Mouse (Mus musculus) lung, embryonic 14.5 days (tissue): Measurements from ENCODE around the gene Plet1. TPM values are rescaled to one million over a fixed set of nuclear protein-coding genes. Genes with fewer than 3 reads are reported as not detected.

ENCODE experiments used
- ATAC-seq: fragments of 200-750 bp; cut with Nextera tagmentation; 2 replicates; pipeline ENCODE4 v1.8.0; 2017; ENCODE audit warnings: mild to moderate bottlenecking, moderate TSS enrichment, moderate library complexity; ENCODE audit not compliant: insufficient read depth
- DNase-seq: peaks from one replicate; pipeline ENCODE4 v3.0.0-alpha.2; 2015
- H3K27ac ChIP-seq: fragments of 300-500 bp; sonication (generic); 2 replicates; pipeline ENCODE4 v1.5.1; 2014; ENCODE audit warnings: low read depth, mild to moderate bottlenecking, moderate library complexity
- H3K27me3 ChIP-seq: fragments of 300-500 bp; sonication (generic); 2 replicates; pipeline ENCODE4 v1.6.1; 2014; ENCODE audit warnings: low read length, control low read depth; ENCODE audit not compliant: insufficient read depth
- H3K36me3 ChIP-seq: fragments of 300-500 bp; sonication (generic); 2 replicates; pipeline ENCODE4 v1.6.1; 2014; ENCODE audit warnings: control low read depth; ENCODE audit not compliant: insufficient read depth
- H3K4me1 ChIP-seq: fragments of 300-500 bp; sonication (generic); 2 replicates; pipeline ENCODE4 v1.6.1; 2014; ENCODE audit warnings: antibody characterized with exemption, control low read depth; ENCODE audit not compliant: insufficient read depth
- H3K4me2 ChIP-seq: fragments of 300-500 bp; sonication (generic); 2 replicates; pipeline ENCODE4 v1.6.1; 2014; ENCODE audit warnings: mild to moderate bottlenecking
- H3K4me3 ChIP-seq: fragments of 300-500 bp; sonication (generic); 2 replicates; pipeline ENCODE4 v1.5.1; 2014; ENCODE audit warnings: low read depth, low read length
- H3K9ac ChIP-seq: fragments of 300-500 bp; sonication (generic); 2 replicates; pipeline ENCODE4 v1.6.1; 2014
- H3K9me3 ChIP-seq: fragments of 300-500 bp; sonication (generic); 2 replicates; pipeline ENCODE4 v1.6.1; 2016; ENCODE audit warnings: low read depth, low read length, control low read depth
- CTCF ChIP-seq: IDR thresholded peaks from 2 replicates; pipeline ENCODE4 v1.5.1; 2016; ENCODE audit warnings: antibody characterized with exemption, low read depth
- WGBS: fragments of 180-500 bp; shearing (Covaris S2); extraction: QIAGEN DNeasy Blood & Tissue Kit; methylation state at CpG from one replicate; pipeline ENCODE4 v1.1.7; 2014; 5-methylcytosine and 5-hydroxymethylcytosine counted together
- polyA plus RNA-seq: library from polyadenylated mRNA; unstranded; fragments of >200 nt; fragmentation: Nextera tagmentation; extraction: Ambion mirVana; gene quantifications from 2 replicates; pipeline ENCODE4 v1.2.1, GENCODE M21; 2014

Gene Plet1
- polyA plus RNA-seq, 1 experiment from 2014 or later: 0.11 TPM

- Histone ChIP-seq H3K4me2 (no peak overlapping the region), H3K9ac (no peak overlapping the region), H3K27me3 (no peaks in the 10 kb centered on the region), H3K36me3 (peaks cover 4% of the 10 kb centered on the region; the same call in 1 of the 2 replicates), H3K4me3 (no peak overlapping the region), H3K9me3 (no peaks in the 10 kb centered on the region), H3K4me1 (no peaks in the 10 kb centered on the region), H3K27ac (no peak overlapping the region)
- WGBS: 42% methylated on average over 2 of the region's 2 CpGs
- TF ChIP-seq CTCF: 0 out of 2 replicates have a peak, but pooled peaks have one; percentile 18
- ATAC-seq: no peak
- DNase-seq: no peak
Measured at GRCm38 (mm10) chr9:50521562-50521961, 27.2 kb downstream of the Plet1 start.

GRCm38 (mm10) chr9:50522574-50522973 is 28.2 kb downstream of the Plet1 start:
- ATAC-seq (no peak), DNase-seq (no peak)
- no peaks in the 10 kb centered on the region for H3K27me3 ChIP-seq
- H3K4me2 ChIP-seq: no peak overlapping the region
- H3K9me3 ChIP-seq: no peaks in the 10 kb centered on the region
- no peak overlapping the region for H3K4me3 ChIP-seq
- no peak for TF ChIP-seq CTCF
- H3K4me1 ChIP-seq: no peaks in the 10 kb centered on the region
- no peak overlapping the region for H3K9ac ChIP-seq
- no peak overlapping the region for H3K27ac ChIP-seq
- H3K36me3 ChIP-seq: peaks cover 4% of the 10 kb centered on the region; the same call in 1 of the 2 replicates
- 64% methylated on average over 5 of the region's 5 CpGs for WGBS

DNA sequence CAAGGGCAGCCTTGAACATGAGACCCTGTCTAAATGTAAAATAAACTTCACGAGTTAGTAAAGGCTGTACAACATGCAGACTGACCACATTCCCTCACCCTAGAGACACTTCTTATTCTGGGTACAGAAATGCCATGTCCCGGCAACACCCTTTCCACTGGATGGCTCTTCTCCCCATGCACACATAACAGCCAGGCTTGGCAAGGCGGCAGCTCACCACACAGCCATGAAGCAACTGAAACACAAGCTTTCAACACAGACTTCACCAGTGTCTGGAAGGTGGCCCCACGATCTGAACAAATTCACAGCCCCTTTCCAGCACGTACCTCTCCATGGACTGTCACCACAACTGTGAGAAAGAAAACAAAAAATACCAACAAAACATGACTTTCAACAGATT is 30.6 kb downstream of the Plet1 start:
- no peak for TF ChIP-seq CTCF
- no peak for DNase-seq
- no peaks in the 10 kb centered on the region for H3K4me1 ChIP-seq
- 84% methylated on average over 5 of the region's 5 CpGs for WGBS
- no peak overlapping the region for H3K4me2 ChIP-seq
- H3K27me3 ChIP-seq: no peaks in the 10 kb centered on the region
- H3K9ac ChIP-seq: no peak overlapping the region
- no peak for ATAC-seq
- H3K27ac ChIP-seq: no peak overlapping the region
- peaks cover 4% of the 10 kb centered on the region; the same call in 1 of the 2 replicates for H3K36me3 ChIP-seq
- H3K9me3 ChIP-seq: no peaks in the 10 kb centered on the region
- H3K4me3 ChIP-seq: no peak overlapping the region

GRCm38 (mm10) chr9:50525585-50525984 is 31.3 kb downstream of the Plet1 start:
- H3K27ac ChIP-seq: no peak overlapping the region
- no peak for TF ChIP-seq CTCF
- no peak overlapping the region for H3K4me3 ChIP-seq
- peaks cover 4% of the 10 kb centered on the region; the same call in 1 of the 2 replicates for H3K36me3 ChIP-seq
- no peaks in the 10 kb centered on the region for H3K9me3 ChIP-seq
- H3K9ac ChIP-seq: no peak overlapping the region
- H3K4me1 ChIP-seq: no peaks in the 10 kb centered on the region
- H3K27me3 ChIP-seq: no peaks in the 10 kb centered on the region
- WGBS: 74% methylated on average over 5 of the region's 5 CpGs
- DNase-seq: no peak
- no peak overlapping the region for H3K4me2 ChIP-seq
- no peak for ATAC-seq

- no peaks in the 10 kb centered on the region for H3K9me3 ChIP-seq
- no peaks in the 10 kb centered on the region for H3K36me3 ChIP-seq
- TF ChIP-seq CTCF: no peak
- DNase-seq: no peak
- no peaks in the 10 kb centered on the region for H3K4me1 ChIP-seq
- 30% methylated on average over 7 of the region's 7 CpGs for WGBS
- peak overlapping the region; percentile 72 for H3K4me2 ChIP-seq
- peak overlapping the region; percentile 69 for H3K4me3 ChIP-seq
- H3K27ac ChIP-seq: no peak overlapping the region
- no peaks in the 10 kb centered on the region for H3K27me3 ChIP-seq
- peak; percentile 43; the same call in 1 of the 2 replicates for ATAC-seq
- peak overlapping the region; percentile 68 for H3K9ac ChIP-seq
Measured at GRCm38 (mm10) chr9:50527860-50528259, 33.5 kb downstream of the Plet1 start.

- no peaks in the 10 kb centered on the region for H3K36me3 ChIP-seq
- peak; percentile 95 for TF ChIP-seq CTCF
- no peak within 1 kb of the TSS; the same call in 1 of the 2 replicates for H3K27ac ChIP-seq
- H3K4me2 ChIP-seq: peak within 1 kb of the TSS; percentile 72
- H3K4me1 ChIP-seq: no peaks in the 10 kb centered on the region
- H3K9me3 ChIP-seq: no peaks in the 10 kb centered on the region
- DNase-seq (peak; percentile 99), ATAC-seq (peak; percentile 98)
- H3K27me3 ChIP-seq: no peaks in the 10 kb centered on the region
- WGBS: under 1% methylated on average over 54 of the region's 54 CpGs
- peak within 1 kb of the TSS; percentile 68 for H3K9ac ChIP-seq
- H3K4me3 ChIP-seq: peak within 1 kb of the TSS; percentile 69
Measured at GRCm38 (mm10) chr9:50528293-50528892, 34.1 kb downstream of the Plet1 start, which contains the start of gene Pts. TSS of gene Pts (minus strand) at chr9:50528724.

- no peak overlapping the region for H3K9ac ChIP-seq
- ATAC-seq (no peak), DNase-seq (peak; percentile 55)
- 28% methylated on average over 2 of the region's 2 CpGs for WGBS
- H3K36me3 ChIP-seq: no peaks in the 10 kb centered on the region
- no peak overlapping the region for H3K4me2 ChIP-seq
- no peaks in the 10 kb centered on the region for H3K4me1 ChIP-seq
- H3K4me3 ChIP-seq: no peak overlapping the region
- H3K9me3 ChIP-seq: no peaks in the 10 kb centered on the region
- H3K27ac ChIP-seq: no peak overlapping the region
- H3K27me3 ChIP-seq: no peaks in the 10 kb centered on the region
- peak; percentile 46 for TF ChIP-seq CTCF
Measured at GRCm38 (mm10) chr9:50530890-50531289, 36.6 kb downstream of the Plet1 start.
